Mouse (Mus musculus): ENCODE results near the gene Gapdh.
"Not testable (repeated sequence)": the region's sequence is repeated elsewhere in the genome, so short reads cannot be mapped to it uniquely, and the experiment has no call there.

Gapdh gene

DNA sequence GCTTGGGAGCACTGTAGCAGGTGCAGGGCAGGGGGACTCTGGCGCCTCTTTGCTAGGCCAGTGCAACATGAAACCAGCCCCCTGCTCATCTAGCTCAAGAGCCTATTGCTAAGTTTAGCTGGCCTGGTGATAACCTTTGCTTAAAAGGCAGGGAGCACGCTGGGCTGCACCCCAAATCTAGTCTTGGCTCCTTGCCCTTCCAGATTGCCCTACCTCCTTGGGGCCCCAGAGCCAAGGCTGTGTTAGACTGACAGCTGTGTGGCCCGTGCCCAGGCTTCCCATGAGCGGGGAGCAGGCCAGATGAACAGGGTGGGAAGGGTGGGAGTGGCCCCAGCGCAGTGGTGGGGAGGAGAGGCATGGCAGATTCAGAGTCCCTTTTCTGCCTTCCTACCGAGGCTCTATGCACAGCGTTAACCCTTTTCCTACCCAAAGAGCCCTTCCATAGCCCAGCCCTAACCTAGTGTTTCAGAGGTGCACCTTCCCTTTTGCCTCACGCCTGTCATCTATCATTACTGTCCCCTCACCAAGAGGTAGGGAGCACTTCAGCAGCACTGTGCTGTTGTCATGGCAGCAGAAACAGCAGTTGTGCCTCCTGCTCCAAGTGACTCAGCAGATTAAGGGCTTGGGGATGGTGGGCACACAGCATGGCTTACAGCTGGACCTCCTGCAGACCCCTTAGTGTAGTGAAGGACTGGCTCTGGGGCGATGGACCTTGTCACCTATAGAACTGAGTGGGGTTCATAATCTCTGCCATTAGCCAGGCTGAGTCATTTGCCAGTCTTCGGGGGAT, 789 bp upstream of the Gapdh start:
- DNase-seq (ENCODE audit: low spot score) = peak; percentile 65

DNA sequence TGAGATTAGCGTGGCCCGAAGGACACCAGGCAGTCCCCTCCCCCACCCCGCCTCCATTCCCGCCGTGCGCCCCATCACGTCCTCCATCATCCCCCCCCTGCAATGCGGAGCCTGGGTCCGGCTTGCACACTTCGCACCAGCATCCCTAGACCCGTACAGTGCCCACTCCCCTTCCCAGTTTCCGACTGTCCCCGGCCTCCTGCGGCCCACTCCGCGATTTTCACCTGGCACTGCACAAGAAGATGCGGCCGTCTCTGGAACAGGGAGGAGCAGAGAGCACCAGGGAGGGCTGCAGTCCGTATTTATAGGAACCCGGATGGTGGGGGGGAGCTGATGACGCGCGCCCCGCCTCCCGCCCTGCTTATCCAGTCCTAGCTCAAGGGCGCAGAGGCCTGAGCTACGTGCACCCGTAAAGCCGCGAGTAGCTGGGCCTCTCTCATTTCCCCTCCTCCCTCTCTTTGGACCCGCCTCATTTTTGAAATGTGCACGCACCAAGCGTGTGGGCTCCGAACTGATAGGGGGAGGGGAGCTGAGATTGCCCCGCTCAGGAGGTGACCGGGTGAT, 857 bp downstream of the Gapdh start:
- peak; percentile 95 for DNase-seq (ENCODE audit: low spot score)

DNA sequence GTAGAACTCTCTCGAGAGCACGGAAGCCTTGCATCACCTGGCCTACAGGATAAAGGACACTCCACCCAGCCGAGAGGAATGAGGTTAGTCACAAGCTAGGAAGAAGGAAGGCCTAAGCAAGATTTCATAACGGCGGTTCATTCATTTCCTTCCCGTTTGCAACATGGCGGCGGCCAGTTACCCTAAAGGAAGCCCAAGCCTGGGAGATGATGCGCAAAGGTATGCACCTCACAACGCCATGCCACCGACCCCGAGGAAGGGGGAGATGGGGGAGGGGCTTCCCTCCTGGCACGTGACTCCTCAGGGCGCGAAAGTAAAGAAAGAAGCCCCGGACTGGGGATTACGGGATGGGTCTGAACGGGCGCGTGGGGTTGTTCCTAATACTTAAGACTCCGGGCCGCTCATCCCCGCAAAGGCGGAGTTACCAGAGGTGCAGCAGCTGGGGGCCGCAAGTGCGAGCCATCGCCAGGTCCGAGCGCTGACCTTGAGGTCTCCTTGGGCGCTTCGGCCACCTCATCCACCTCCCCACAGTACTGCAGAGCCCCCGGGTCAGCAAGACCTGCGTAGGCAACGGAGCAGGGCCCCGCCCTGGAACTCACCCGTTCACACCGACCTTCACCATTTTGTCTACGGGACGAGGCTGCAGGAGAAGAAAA, 1.5 kb downstream of the Gapdh start:
- DNase-seq (ENCODE audit: low spot score) = peak; percentile 78

DNA sequence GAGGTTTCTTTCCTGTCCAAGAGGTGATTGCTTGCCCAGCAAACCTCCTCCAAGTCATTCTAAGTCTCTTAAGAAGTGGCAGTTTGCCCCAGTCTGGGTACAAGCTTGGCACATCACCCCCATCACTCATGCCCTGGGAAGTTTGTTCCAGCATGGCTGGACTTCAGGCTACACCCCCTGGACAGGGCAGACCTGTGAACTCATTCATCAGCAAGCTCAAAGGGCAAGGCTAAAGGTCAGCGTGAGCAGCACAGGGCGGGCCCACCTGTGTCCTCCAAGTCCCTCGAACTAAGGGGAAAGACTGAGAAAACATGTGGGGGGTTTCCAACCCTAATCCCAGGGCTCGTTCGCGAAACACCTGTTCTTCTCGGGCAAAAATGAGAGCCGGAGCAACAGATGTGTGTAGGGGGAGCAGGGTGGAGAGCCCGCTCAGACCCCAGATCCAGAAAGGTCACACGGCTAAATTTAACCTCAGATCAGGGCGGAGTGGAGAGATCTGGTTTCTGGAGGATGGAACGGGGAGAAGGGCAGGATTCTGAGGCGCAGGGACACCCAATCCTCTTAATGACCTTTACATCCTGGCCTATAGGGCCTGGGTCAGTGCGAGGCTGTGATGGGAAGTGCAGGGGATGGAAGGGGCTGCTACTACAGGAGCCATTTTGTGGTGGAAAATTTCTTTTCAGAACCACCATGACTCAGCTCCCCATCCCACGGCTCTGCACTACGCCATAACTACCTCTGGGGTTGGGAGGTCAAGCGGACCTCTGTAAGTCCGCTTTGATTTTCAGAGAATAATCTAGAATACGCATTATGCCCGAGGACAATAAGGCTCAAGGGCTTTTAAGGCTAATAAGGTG, 2.2 kb downstream of the Gapdh start:
- DNase-seq (ENCODE audit: low spot score) = peak; percentile 43

DNA sequence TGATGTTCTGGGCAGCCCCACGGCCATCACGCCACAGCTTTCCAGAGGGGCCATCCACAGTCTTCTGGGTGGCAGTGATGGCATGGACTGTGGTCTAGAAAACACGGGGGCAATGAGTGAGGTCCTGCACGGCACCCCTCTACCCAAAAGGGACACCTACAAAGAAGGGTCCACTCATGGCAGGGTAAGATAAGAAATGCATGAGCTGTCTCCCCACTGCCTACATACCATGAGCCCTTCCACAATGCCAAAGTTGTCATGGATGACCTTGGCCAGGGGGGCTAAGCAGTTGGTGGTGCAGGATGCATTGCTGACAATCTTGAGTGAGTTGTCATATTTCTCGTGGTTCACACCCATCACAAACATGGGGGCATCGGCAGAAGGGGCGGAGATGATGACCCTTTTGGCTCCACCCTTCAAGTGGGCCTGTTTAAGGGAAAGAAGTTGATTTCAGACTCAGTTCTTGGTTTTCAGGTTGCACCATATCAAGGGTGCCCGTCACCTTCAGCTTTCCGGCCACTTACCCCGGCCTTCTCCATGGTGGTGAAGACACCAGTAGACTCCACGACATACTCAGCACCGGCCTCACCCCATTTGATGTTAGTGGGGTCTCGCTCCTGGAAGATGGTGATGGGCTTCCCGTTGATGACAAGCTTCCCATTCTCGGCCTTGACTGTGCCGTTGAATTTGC, 3.5 kb downstream of the Gapdh start:
- not testable (repeated sequence) for DNase-seq (ENCODE audit: low spot score)

DNA sequence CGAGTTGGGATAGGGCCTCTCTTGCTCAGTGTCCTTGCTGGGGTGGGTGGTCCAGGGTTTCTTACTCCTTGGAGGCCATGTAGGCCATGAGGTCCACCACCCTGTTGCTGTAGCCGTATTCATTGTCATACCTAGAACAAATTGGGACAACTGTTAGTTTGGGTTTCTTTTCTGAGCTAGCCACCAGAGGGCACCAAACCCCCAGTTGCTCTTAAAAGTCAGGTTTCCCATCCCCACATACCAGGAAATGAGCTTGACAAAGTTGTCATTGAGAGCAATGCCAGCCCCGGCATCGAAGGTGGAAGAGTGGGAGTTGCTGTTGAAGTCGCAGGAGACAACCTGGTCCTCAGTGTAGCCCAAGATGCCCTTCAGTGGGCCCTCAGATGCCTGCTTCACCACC, 4.3 kb downstream of the Gapdh start:
- DNase-seq (ENCODE audit: low spot score) = peak; percentile 80

DNA sequence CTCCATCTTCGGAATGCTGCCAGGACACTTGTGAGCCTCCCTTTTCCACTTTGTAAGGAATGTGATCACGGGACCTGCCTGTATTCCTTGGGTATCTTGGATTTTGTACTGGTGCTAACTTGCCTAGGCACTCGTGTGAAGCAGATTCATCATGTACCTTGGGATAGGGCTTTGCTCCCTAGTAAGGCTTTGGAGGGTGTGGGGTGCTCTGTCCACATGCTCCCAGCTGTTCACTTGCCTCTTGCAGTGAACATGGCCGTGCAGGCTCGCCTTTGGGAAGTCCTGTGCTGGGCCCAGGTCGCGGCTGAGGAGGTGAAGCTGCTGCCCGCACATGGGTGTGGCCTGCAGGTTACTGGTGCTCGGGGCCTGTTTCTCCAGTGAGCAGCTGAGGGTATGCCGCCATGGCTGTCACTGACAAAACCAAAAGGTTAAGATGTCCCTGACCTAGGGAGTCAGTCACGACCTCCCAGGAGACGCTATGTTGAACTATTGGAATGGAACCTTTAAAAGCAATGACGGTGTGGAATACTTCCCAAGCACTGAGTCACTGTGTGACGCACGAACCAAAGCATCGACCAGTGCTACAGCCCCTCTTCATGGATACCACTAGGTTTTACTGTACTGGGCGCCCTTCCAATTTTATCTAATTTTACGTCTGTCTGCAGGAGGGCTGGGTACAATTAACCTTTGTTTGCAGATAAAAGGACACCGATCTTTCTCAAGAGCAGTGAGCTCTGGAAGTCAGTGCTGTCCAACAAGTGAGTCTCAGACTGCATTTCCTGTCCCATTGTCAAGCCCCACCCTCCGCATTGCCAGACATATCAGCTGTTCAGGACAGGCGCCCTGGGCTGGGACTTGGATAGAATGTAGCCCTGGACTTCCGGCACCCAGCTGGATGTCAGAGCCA, 5.2 kb downstream of the Gapdh start:
- DNase-seq (ENCODE audit: low spot score) = peak; percentile 88

DNA sequence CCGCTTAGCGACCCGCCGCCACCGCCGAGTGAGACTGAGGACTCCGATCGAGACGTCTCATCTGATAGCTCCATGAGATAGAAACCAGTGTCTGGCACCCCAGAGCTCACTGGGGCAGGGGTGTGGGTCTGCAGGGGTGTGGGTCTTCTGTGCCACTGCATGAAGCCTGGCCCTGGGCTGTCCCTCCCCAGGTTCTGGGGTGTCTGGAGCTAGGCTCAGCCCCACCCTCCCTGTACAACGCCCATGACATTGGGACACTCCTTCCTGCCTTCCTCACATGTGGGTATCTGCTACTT, 5.8 kb downstream of the Gapdh start:
- DNase-seq (ENCODE audit: low spot score) = no peak

DNA sequence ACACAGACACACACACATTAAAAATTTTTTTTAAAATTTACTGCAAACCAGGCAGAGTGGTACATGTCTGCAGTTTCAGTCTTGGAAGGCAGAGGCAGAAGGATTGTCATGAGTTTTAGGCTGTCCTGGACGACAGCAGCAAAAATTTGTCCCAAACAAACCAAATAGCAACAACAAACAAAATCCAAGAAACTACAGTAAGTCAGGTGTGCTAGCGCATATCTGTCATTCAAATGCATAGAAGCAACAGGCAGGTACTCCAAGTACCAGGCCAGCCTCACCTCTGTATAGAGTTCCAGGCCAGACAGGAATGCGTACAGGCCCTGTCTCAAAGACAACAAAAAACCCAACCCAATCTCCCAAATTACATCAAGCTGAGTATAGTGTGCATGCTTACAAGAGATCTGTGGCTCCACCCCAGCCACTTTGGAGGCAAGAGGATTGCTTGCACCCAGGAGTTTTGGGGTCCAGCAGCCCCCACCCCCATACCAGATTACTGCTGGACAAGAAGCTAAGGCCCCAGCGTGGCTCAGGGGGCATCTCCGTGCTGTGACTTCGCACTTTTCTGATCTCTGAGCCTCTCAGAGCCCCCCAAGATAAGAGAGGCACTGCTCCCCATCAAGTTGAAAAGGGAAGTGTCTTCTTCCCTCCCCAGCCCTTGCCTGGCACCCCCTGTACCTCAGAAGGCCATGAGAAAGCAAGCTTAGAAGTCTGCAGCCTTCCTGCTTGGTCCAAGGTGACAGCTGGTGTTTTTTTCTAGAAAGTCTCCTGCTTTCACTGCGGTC, 6.3 kb downstream of the Gapdh start:
- DNase-seq (ENCODE audit: low spot score) = no peak

DNA sequence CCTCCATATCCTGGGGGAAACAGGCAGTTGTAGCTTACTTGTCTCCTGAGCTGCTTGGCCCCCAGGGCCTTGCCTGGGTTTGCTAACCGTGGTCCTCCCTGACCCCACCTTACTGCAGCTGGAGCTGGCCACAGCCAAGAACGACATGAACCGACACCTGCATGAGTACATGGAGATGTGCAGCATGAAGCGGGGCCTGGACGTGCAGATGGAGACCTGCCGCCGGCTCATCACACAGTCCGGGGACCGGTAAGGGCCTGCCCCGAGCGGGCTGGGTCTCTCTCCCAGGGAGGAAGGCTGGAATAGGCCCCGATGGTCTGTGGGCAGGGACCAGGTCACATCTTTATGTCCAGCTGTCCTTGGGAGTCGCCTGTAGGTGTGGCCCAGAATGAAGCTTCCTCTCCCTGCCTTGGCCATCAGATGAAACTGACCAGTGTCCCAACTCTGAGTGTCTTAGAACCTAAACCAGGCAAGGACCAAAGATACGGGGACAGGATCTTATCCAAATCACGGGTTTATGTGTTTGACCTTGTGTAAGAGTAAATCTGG, 7.2 kb downstream of the Gapdh start:
- no peak for DNase-seq (ENCODE audit: low spot score)

DNA sequence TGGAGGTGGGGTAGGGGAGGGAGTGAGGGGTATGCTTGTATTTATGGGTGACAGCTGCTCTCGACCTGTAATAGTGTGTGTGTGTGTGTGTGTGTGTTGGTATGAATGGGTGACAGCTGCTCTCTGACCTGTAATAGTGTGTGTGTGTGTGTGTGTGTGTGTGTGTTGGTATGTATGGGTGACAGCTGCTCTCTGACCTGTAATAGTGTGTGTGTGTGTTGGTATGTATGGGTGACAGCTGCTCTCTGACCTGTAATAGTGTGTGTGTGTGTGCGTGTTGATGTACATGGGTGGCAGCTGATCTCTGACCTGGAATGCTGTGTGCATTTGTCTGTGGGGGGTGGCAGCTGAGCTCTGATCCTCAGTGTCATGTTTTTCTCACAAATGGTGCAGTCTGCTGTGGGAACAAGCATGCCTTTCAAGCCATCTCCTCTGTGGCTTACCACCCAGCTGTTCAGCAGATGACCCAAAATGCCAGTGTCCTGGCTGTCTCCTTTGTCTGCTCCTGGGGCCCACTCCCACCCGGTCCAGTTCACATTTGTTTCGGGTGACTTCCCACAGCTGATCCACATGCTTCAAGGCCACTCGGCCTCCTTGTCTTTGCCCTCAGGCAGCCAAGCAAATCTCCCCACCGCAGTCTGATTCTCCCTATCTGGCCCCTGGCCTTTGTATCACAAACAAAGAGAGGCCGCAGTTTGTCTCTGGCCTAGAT, 9.2 kb downstream of the Gapdh start:
- no peak for DNase-seq (ENCODE audit: low spot score)

DNA sequence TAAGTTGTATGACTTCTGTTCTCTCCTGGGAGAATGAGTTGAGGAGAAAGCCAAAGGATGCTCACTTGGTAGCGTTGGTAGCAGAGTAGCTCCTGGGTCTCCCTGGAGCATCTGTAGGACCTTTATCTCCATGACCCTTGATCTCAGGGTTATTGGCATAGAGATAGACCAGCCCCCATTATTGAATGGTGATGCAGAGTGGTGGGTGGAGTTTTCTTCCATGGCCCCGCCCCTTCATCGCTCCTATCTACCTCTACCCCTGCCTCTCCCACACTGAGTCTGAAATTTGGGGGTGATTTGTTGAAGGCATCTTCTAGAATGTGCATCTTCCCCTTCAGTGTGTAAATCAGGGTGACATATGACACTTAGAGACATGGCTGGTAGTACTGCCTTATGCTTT, 9.8 kb downstream of the Gapdh start:
- no peak for DNase-seq (ENCODE audit: low spot score)

DNA sequence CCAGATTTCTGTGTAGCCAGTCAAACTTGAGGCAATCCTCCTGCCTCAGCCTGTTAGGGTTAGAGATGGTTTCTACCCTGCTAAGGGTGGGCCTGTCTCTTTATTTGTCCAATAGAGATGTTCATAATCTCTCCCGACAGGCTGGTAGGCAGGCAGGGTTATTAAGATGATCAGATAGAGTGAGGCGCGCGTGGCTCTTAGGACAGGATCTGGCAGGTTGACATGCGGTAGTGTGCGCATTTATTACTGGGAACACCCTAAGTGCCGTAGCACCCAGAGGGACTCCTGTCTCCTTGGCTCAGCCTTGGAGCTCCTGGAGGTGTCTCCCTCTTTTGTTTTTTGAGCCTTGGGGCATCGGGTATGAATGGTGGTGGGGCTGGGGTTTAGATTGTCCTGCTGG, 11.0 kb downstream of the Gapdh start:
- no peak for DNase-seq (ENCODE audit: low spot score)

DNA sequence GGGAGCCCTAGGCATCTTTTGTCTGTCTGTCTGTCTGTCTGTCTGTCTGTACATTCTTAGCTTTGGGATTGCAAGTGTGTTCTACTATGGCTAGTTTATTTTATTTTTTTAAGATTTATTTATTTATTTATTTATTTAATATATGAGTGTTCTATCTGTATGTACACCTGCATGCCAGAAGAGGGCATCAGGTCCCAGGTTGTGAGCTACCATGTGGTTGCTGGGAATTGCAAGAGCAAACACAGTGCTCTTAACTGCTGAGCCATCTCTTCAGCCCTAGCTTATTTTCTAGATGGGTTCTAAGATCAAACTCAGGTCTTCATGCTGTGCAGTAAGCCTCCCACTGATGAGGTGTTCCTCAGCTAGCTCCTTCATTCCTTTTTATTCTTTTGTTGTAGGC, 11.7 kb downstream of the Gapdh start:
- peak; percentile 65 for DNase-seq (ENCODE audit: low spot score)

DNA sequence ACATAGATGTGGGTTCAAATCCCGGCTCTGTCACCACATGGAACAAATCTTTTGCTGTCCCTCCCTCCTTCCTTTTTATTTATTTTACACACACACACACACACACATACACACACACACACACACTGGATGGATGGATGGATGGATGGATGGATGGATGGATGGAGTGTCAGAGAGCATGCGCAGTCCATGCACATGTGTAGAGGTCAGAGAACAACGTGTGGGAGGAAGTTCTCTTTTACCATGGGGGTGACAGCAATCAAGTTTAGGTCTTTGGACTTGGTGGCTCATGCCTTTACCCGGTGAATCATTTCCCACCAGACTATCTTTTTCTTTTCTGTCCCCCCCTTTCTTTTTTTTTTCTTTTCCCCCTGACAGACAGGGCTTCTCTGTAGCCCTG, 12.6 kb downstream of the Gapdh start:
- no peak for DNase-seq (ENCODE audit: low spot score)

DNA sequence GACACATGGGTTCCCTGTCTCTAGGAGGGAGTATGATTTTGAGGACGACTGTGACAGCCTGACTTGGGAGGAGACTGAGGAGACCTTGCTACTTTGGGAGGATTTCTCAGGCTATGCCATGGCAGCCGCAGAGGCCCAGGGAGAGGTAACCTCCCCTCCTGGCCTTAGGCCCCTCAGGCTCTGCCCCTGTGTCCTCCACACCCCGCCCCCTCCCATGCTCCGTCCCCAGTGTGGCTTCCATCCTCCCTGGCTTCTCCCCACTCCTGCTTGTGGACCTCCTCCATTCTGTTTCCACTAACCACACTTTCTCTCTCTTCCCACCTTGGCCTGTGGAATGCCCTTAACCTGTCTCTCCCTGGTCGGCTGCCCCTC, 13.3 kb downstream of the Gapdh start:
- no peak for DNase-seq (ENCODE audit: low spot score)

DNA sequence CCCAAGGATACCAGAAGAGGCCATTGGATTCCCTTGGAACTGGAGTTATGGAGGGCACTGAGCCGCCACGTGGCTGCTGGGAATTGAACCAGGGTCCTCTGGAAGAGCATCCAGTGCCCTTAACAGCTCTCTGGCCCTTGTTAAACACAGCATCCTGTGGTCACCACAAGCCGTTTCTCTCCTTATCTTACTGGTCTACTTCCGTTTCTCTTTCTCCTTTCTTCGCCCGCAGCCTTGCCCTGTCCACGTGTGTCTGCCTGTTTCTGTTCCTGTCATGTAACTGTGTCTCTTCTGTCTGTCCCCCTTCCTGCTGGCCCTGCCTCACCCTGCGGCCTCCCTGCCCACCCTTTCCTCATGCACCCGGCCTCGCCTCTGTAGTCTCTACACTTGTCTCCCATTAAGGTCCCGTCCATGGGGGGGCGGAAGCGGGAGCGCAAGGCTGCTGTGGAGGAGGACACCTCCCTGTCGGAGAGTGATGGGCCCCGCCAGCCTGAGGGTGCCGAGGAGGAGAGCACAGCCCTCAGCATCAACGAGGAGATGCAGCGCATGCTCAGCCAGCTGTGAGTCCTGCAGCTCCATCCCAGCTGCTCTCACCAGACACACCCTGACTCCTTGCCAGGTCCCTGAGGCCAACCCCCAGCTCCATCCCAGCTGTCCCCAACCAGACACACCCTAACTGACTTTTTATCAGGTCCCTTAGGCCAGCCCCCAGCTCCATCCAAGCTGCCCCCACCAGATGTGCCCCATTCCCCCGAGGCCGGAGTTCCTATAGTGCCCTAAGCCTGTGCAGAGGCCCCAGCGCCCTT, 13.9 kb downstream of the Gapdh start:
- DNase-seq (ENCODE audit: low spot score) = peak; percentile 80

DNA sequence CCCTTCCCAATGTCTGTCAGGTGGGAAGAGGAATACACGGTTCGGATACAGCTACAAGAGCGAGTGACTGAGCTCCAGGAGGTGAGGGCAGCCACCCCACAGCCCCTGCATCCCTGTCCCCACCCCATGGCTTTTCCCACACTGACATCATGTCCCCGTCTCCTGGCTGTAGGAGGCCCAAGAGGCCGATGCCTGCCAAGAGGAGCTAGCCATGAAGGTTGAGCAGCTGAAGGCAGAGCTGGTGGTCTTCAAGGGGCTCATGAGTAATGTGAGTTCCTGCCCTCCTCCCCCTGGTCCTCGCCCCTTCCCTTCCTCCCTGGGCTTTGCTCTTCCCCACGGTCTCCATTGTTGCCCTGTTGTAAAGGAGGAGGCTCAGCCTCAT, 16.7 kb downstream of the Gapdh start:
- DNase-seq (ENCODE audit: low spot score) = no peak
